In genomic region chr8:49998281-49999037, GRCm38 (mm10) we compare ENCODE assay signal across 15 mouse cellular contexts.
A peak's percentile ranks its signal among the peaks of the same experiment; 100 is the strongest.
DNase-seq lines count a peak whose midpoint lies in the region; ATAC-seq lines count a peak whose summit lies in the region.
"Had no signal": no experiment of that assay in that cellular context is flagged by ENCODE, and none has a peak within 500 bp of the region (broad histone marks: within the 10 kb centered on the region; RNA-seq: fewer than 3 reads in every experiment).

No protein-coding gene starts in this region.

- no peaks in the 10 kb centered on the region for H3K36me3 ChIP-seq in neural tube, embryonic 11.5 days (ENCODE audit: control insufficient read depth, insufficient read depth, low read length)
- no peaks in the 10 kb centered on the region for H3K36me3 ChIP-seq in midbrain, embryonic 13.5 days
- no peaks in the 10 kb centered on the region for H3K36me3 ChIP-seq in liver, embryonic 12.5 days
- H3K36me3 ChIP-seq: heart, embryonic 13.5 days had no signal

- no peak overlapping the region for H3K4me2 ChIP-seq in neural tube, embryonic 11.5 days (ENCODE audit: low read depth)
- H3K4me2 ChIP-seq in midbrain, embryonic 13.5 days (replicated peaks), result no peak overlapping the region
- no peak overlapping the region for H3K4me2 ChIP-seq in liver, embryonic 12.5 days
- H3K4me2 ChIP-seq: heart, embryonic 13.5 days had no signal

- no peaks in the 10 kb centered on the region for H3K9me3 ChIP-seq in neural tube, embryonic 11.5 days (ENCODE audit: control insufficient read depth, low read length)
- H3K9me3 ChIP-seq in midbrain, embryonic 13.5 days, result no peaks in the 10 kb centered on the region
- H3K9me3 ChIP-seq in liver, embryonic 12.5 days (replicated peaks), result no peaks in the 10 kb centered on the region
- H3K9me3 ChIP-seq: heart, embryonic 13.5 days had no signal

- no peak overlapping the region for H3K27ac ChIP-seq in neural tube, embryonic 11.5 days (ENCODE audit: low read depth, low read length)
- no peak overlapping the region for H3K27ac ChIP-seq in midbrain, embryonic 13.5 days
- no peak overlapping the region for H3K27ac ChIP-seq in liver, embryonic 12.5 days
- H3K27ac ChIP-seq: heart, embryonic 13.5 days; liver, embryonic 14.5 days had no signal

- no peaks in the 10 kb centered on the region for H3K4me1 ChIP-seq in neural tube, embryonic 11.5 days (ENCODE audit: control insufficient read depth, insufficient read depth, low read length)
- 0 out of 2 replicates have a peak, but pooled peaks cover 3% of the 10 kb centered on the region for H3K4me1 ChIP-seq in midbrain, embryonic 13.5 days (replicated peaks)
- no peaks in the 10 kb centered on the region for H3K4me1 ChIP-seq in liver, embryonic 12.5 days
- H3K4me1 ChIP-seq: heart, embryonic 13.5 days had no signal

- H3K27me3 ChIP-seq in neural tube, embryonic 11.5 days (ENCODE audit: control insufficient read depth, insufficient read depth, low read length), result no peaks in the 10 kb centered on the region
- H3K27me3 ChIP-seq in midbrain, embryonic 13.5 days, result peaks cover 19% of the 10 kb centered on the region; the same call in 1 of the 2 replicates
- H3K27me3 ChIP-seq in liver, embryonic 12.5 days (replicated peaks), result no peaks in the 10 kb centered on the region
- H3K27me3 ChIP-seq: heart, embryonic 13.5 days had no signal

- no peak overlapping the region for H3K9ac ChIP-seq in neural tube, embryonic 11.5 days (ENCODE audit: low read length)
- H3K9ac ChIP-seq in midbrain, embryonic 13.5 days (replicated peaks), result no peak overlapping the region
- H3K9ac ChIP-seq in liver, embryonic 12.5 days, result no peak overlapping the region
- H3K9ac ChIP-seq: heart, embryonic 13.5 days; liver, embryonic 14.5 days had no signal

- ATAC-seq in neural tube, embryonic 11.5 days (ENCODE audit: insufficient read depth, low FRiP score, low TSS enrichment), result no peak
- ATAC-seq in midbrain, embryonic 13.5 days, result peak; percentile 81
- ATAC-seq in liver, embryonic 12.5 days, result no peak
- no peak for ATAC-seq in frontal cortex, adult (ENCODE audit: low TSS enrichment)
- ATAC-seq: inflammation-experienced regulatory T-cells, adult 6 months had no signal

- H3K4me3 ChIP-seq in neural tube, embryonic 11.5 days (ENCODE audit: low read depth, low read length), result no peak overlapping the region
- no peak overlapping the region for H3K4me3 ChIP-seq in midbrain, embryonic 13.5 days (replicated peaks)
- H3K4me3 ChIP-seq in liver, embryonic 12.5 days, result no peak overlapping the region
- H3K4me3 ChIP-seq: heart, embryonic 13.5 days had no signal

- DNase-seq in cerebellum, postnatal 10 days, result peak; percentile 5 to 8
- no peak for DNase-seq in cerebellum, postnatal 25 days
- peak; percentile 10 for DNase-seq in neural tube, embryonic 11.5 days (ENCODE audit: low spot score)
- DNase-seq in neural tube, embryonic 10.5 days (ENCODE audit: extremely low spot score, low spot score), result no peak
- no peak for DNase-seq in kidney, adult 11 months
- DNase-seq: cerebellum, adult 2 months; gastrocnemius, postnatal 25 days; kidney, postnatal 36 days; lung, postnatal 4 days had no signal

- 49% methylated on average over 8 of the region's 8 CpGs for WGBS in neural tube, embryonic 11.5 days
- WGBS in midbrain, embryonic 13.5 days, result 14% methylated on average over 8 of the region's 8 CpGs
- 52% methylated on average over 8 of the region's 8 CpGs for WGBS in liver, embryonic 12.5 days (ENCODE audit: insufficient replicate concordance)

Comparison
In these comparisons a context has a peak if more than half of its experiments do, and no peak if none do; other contexts are left out.
1. DNase-seq: peak in cerebellum, postnatal 10 days (2 of 2) and neural tube, embryonic 11.5 days (single experiment); none in cerebellum, postnatal 25 days (0 of 2), neural tube, embryonic 10.5 days (single experiment) and kidney, adult 11 months (single experiment).